Mouse (Mus musculus) hindbrain, embryonic 13.5 days (tissue): ENCODE data around the gene Acoxl. TPM values are rescaled to one million over a fixed set of nuclear protein-coding genes. Genes with fewer than 3 reads are reported as not detected.

Source experiments
- ATAC-seq: fragments of 200-750 bp; cut with Nextera tagmentation; 2 replicates; pipeline ENCODE4 v1.8.0; 2017; ENCODE audit warnings: moderate TSS enrichment; ENCODE audit not compliant: low FRiP score
- H3K27ac ChIP-seq: fragments of 300-500 bp; sonication (generic); 2 replicates; pipeline ENCODE4 v1.5.1; 2015; ENCODE audit warnings: inconsistent platforms, mild to moderate bottlenecking, moderate library complexity
- H3K27me3 ChIP-seq: fragments of 300-500 bp; sonication (generic); 2 replicates; pipeline ENCODE4 v1.6.1; 2015; ENCODE audit warnings: mild to moderate bottlenecking, inconsistent platforms
- H3K36me3 ChIP-seq: fragments of 300-500 bp; sonication (generic); 2 replicates; pipeline ENCODE4 v1.6.1; 2015; ENCODE audit warnings: mild to moderate bottlenecking, inconsistent platforms
- H3K4me1 ChIP-seq: fragments of 300-500 bp; sonication (generic); replicated peaks from 2 replicates; pipeline ENCODE4 v1.6.1; 2015; ENCODE audit warnings: inconsistent platforms
- H3K4me2 ChIP-seq: fragments of 300-500 bp; sonication (generic); 2 replicates; pipeline ENCODE4 v1.6.1; 2015; ENCODE audit warnings: inconsistent platforms, mild to moderate bottlenecking, moderate library complexity
- H3K4me3 ChIP-seq: fragments of 300-500 bp; sonication (generic); 2 replicates; pipeline ENCODE4 v1.5.1; 2015; ENCODE audit warnings: mild to moderate bottlenecking, inconsistent platforms
- H3K9ac ChIP-seq: fragments of 300-500 bp; sonication (generic); 2 replicates; pipeline ENCODE4 v1.6.1; 2015; ENCODE audit warnings: mild to moderate bottlenecking, inconsistent platforms
- H3K9me3 ChIP-seq: fragments of 300-500 bp; sonication (generic); 2 replicates; pipeline ENCODE4 v1.6.1; 2016; ENCODE audit warnings: inconsistent platforms
- WGBS: fragments of 180-500 bp; shearing (Covaris S2); methylation state at CpG from one replicate; pipeline ENCODE4 v1.1.7; 2015; 5-methylcytosine and 5-hydroxymethylcytosine counted together
- polyA plus RNA-seq: library from polyadenylated mRNA; unstranded; fragments of >200 nt; fragmentation: Nextera tagmentation; extraction: Ambion mirVana; gene quantifications from 2 replicates; pipeline ENCODE4 v1.2.1, GENCODE M21; 2015

Gene Acoxl
- polyA plus RNA-seq, 1 experiment from 2014 or later = not detected

- Histone ChIP-seq H3K4me2 (no peak overlapping the region), H3K4me3 (no peak overlapping the region), H3K27me3 (no peaks in the 10 kb centered on the region), H3K9me3 (no peaks in the 10 kb centered on the region), H3K9ac (no peak overlapping the region), H3K4me1 (no peaks in the 10 kb centered on the region), H3K27ac (no peak overlapping the region), H3K36me3 (no peaks in the 10 kb centered on the region)
- no peak for ATAC-seq
- 89% methylated on average over 1 of the region's 1 CpGs for WGBS
These were observed 137.6 kb downstream of the Acoxl start for GRCm38 (mm10) chr2:127976276-127976675.

- H3K4me3 ChIP-seq = no peak overlapping the region
- no peak overlapping the region for H3K27ac ChIP-seq
- H3K36me3 ChIP-seq = no peaks in the 10 kb centered on the region
- H3K27me3 ChIP-seq = no peaks in the 10 kb centered on the region
- ATAC-seq = no peak
- WGBS = 89% methylated on average over 7 of the region's 7 CpGs
- no peaks in the 10 kb centered on the region for H3K9me3 ChIP-seq
- H3K4me2 ChIP-seq = no peak overlapping the region
- H3K4me1 ChIP-seq = no peaks in the 10 kb centered on the region
- H3K9ac ChIP-seq = no peak overlapping the region
These were observed 140.0 kb downstream of the Acoxl start for GRCm38 (mm10) chr2:127978601-127979230.

- Histone ChIP-seq H3K4me1 (no peaks in the 10 kb centered on the region), H3K4me2 (no peak overlapping the region), H3K36me3 (no peaks in the 10 kb centered on the region)
These were observed 143.9 kb downstream of the Acoxl start for GRCm38 (mm10) chr2:127982610-127983009.

GRCm38 (mm10) chr2:127983301-127983700 is 144.6 kb downstream of the Acoxl start:
- Histone ChIP-seq H3K9ac (no peak overlapping the region), H3K36me3 (no peaks in the 10 kb centered on the region), H3K4me3 (no peak overlapping the region), H3K27ac (no peak overlapping the region), H3K4me2 (no peak overlapping the region), H3K4me1 (no peaks in the 10 kb centered on the region), H3K9me3 (no peaks in the 10 kb centered on the region), H3K27me3 (no peaks in the 10 kb centered on the region)
- no peak for ATAC-seq
- WGBS = 85% methylated on average over 4 of the region's 4 CpGs

More at GRCm38 (mm10) chr2:127982610-127983009, 143.9 kb downstream of the Acoxl start:
- no peaks in the 10 kb centered on the region for H3K27me3 ChIP-seq
- H3K27ac ChIP-seq = no peak overlapping the region
- no peak overlapping the region for H3K9ac ChIP-seq
- no peaks in the 10 kb centered on the region for H3K9me3 ChIP-seq
- ATAC-seq = no peak
- 97% methylated on average over 3 of the region's 3 CpGs for WGBS
- H3K4me3 ChIP-seq = no peak overlapping the region

- H3K9me3 ChIP-seq = no peaks in the 10 kb centered on the region
- no peaks in the 10 kb centered on the region for H3K36me3 ChIP-seq
- WGBS = 95% methylated on average over 1 of the region's 1 CpGs
- H3K4me1 ChIP-seq = no peaks in the 10 kb centered on the region
- H3K27ac ChIP-seq = no peak overlapping the region
- no peak overlapping the region for H3K4me2 ChIP-seq
- no peaks in the 10 kb centered on the region for H3K27me3 ChIP-seq
- ATAC-seq = no peak
- H3K9ac ChIP-seq = no peak overlapping the region
- no peak overlapping the region for H3K4me3 ChIP-seq
These were observed 145.3 kb downstream of the Acoxl start for GRCm38 (mm10) chr2:127983981-127984380.

GRCm38 (mm10) chr2:127987706-127988105 is 149.0 kb downstream of the Acoxl start:
- Histone ChIP-seq H3K27ac (no peak overlapping the region), H3K4me2 (no peak overlapping the region), H3K36me3 (no peaks in the 10 kb centered on the region), H3K9ac (no peak overlapping the region), H3K9me3 (no peaks in the 10 kb centered on the region), H3K4me1 (0 out of 2 replicates have a peak, but pooled peaks cover 4% of the 10 kb centered on the region), H3K27me3 (no peaks in the 10 kb centered on the region), H3K4me3 (no peak overlapping the region)
- ATAC-seq = no peak
- 65% methylated on average over 4 of the region's 4 CpGs for WGBS

GRCm38 (mm10) chr2:127990856-127991479 is 152.3 kb downstream of the Acoxl start:
- no peaks in the 10 kb centered on the region for H3K9me3 ChIP-seq
- H3K4me2 ChIP-seq = no peak overlapping the region
- H3K9ac ChIP-seq = no peak overlapping the region
- no peak for ATAC-seq
- H3K36me3 ChIP-seq = no peaks in the 10 kb centered on the region
- H3K27ac ChIP-seq = no peak overlapping the region
- H3K27me3 ChIP-seq = no peaks in the 10 kb centered on the region
- H3K4me3 ChIP-seq = no peak overlapping the region
- 0 out of 2 replicates have a peak, but pooled peaks cover 4% of the 10 kb centered on the region for H3K4me1 ChIP-seq
- 58% methylated on average over 6 of the region's 6 CpGs for WGBS

- no peak for ATAC-seq
- Histone ChIP-seq H3K4me1 (0 out of 2 replicates have a peak, but pooled peaks cover 4% of the 10 kb centered on the region), H3K36me3 (no peaks in the 10 kb centered on the region), H3K9ac (no peak overlapping the region), H3K27me3 (no peaks in the 10 kb centered on the region), H3K9me3 (no peaks in the 10 kb centered on the region), H3K27ac (no peak overlapping the region), H3K4me2 (no peak overlapping the region), H3K4me3 (no peak overlapping the region)
- 96% methylated on average over 1 of the region's 1 CpGs for whole genome bisulfite sequencing
These were observed 153.0 kb downstream of the Acoxl start for GRCm38 (mm10) chr2:127991656-127992055.

GRCm38 (mm10) chr2:128008662-128009423 is 170.2 kb downstream of the Acoxl start:
- H3K4me3 ChIP-seq = no peak overlapping the region
- no peak overlapping the region for H3K4me2 ChIP-seq
- H3K4me1 ChIP-seq = no peaks in the 10 kb centered on the region
- H3K27ac ChIP-seq = no peak overlapping the region
- ATAC-seq = no peak
- H3K27me3 ChIP-seq = no peaks in the 10 kb centered on the region
- no peaks in the 10 kb centered on the region for H3K36me3 ChIP-seq
- H3K9me3 ChIP-seq = no peaks in the 10 kb centered on the region
- H3K9ac ChIP-seq = no peak overlapping the region
- 93% methylated on average over 17 of the region's 17 CpGs for WGBS

GRCm38 (mm10) chr2:128014613-128015012 is 175.9 kb downstream of the Acoxl start:
- Histone ChIP-seq H3K27ac (no peak overlapping the region), H3K4me2 (no peak overlapping the region), H3K4me1 (no peaks in the 10 kb centered on the region), H3K9ac (no peak overlapping the region), H3K36me3 (no peaks in the 10 kb centered on the region), H3K4me3 (no peak overlapping the region), H3K9me3 (no peaks in the 10 kb centered on the region), H3K27me3 (no peaks in the 10 kb centered on the region)
- ATAC-seq = no peak
- WGBS = 65% methylated on average over 2 of the region's 2 CpGs

- Histone ChIP-seq H3K36me3 (no peaks in the 10 kb centered on the region), H3K4me1 (peaks cover 6% of the 10 kb centered on the region; the same call in 1 of the 2 replicates), H3K27ac (no peak overlapping the region), H3K27me3 (no peaks in the 10 kb centered on the region), H3K4me2 (no peak overlapping the region), H3K9ac (no peak overlapping the region), H3K4me3 (no peak overlapping the region), H3K9me3 (no peaks in the 10 kb centered on the region)
- WGBS = 75% methylated on average over 8 of the region's 8 CpGs
- no peak for ATAC-seq
These were observed 176.9 kb downstream of the Acoxl start for GRCm38 (mm10) chr2:128015602-128016001.

- ATAC-seq = no peak
- no peak overlapping the region for H3K9ac ChIP-seq
- no peak overlapping the region for H3K4me3 ChIP-seq
- no peaks in the 10 kb centered on the region for H3K27me3 ChIP-seq
- no peaks in the 10 kb centered on the region for H3K9me3 ChIP-seq
- no peak overlapping the region for H3K4me2 ChIP-seq
- H3K4me1 ChIP-seq = peaks cover 8% of the 10 kb centered on the region; the same call in 1 of the 2 replicates
- WGBS = 36% methylated on average over 7 of the region's 7 CpGs
- no peaks in the 10 kb centered on the region for H3K36me3 ChIP-seq
- H3K27ac ChIP-seq = peak overlapping the region; percentile 41
These were observed 181.6 kb downstream of the Acoxl start for GRCm38 (mm10) chr2:128020039-128020907.
